Mouse (Mus musculus): Measurements from ENCODE around the gene Nfkbib. TPM values are rescaled to one million over a fixed set of nuclear protein-coding genes. Genes with fewer than 3 reads are reported as not detected.

Nfkbib gene
- polyA plus RNA-seq, 1 experiment from 2014 or later: 50.7 TPM

DNA sequence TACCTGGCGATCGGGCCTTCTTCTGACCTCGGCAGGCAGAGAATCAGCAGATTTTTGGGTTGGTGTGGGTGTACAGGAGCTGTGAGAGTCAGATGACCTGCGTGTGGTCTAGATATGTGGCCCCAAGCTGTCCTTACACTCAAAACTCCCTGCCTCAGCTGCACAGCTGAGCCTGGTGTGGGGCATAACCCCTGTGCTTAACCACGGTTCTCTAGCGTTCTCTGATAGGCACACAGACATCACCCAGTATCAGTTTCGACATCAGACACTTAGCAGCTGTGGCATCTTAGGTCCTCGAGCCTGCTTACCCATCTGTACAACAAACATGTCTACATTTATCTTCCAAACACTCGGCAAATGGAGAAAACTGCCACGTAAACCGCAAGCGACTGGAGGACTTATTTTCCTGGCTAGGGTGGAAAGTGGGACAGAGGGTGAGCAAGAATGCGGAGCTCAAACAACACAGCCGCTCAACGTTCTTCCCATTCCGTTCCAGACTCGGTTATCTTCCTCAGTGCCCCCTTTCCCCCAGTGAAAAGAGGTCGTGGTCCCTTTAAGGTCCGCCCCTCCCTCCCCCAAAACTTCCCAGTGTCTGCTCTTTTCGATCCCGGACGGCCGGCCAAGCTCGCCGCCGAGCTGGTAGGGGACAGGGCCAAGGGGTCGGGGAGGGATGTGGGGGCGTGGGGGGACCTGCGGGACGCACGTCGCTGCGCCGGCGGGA, 41.1 kb upstream of the Nfkbib start, which contains the start of gene Hnrnpl:
TSS of gene Hnrnpl (plus strand) at position 321 of the 721 bp plus-strand sequence.
- no peaks in the 10 kb centered on the region for H3K27me3 ChIP-seq (ENCODE audit: insufficient read depth, poor library complexity, severe bottlenecking)
- H3K36me3 ChIP-seq: peaks cover 16% of the 10 kb centered on the region
- peak within 1 kb of the TSS; percentile 96 for H3K4me3 ChIP-seq
- peak; percentile 86 for DNase-seq (ENCODE audit: low spot score)
- H3K9me3 ChIP-seq: no peaks in the 10 kb centered on the region
- 3% methylated on average over 35 of the region's 35 CpGs for WGBS
- peaks cover 35% of the 10 kb centered on the region for H3K4me1 ChIP-seq
- peak within 1 kb of the TSS; percentile 100 for H3K27ac ChIP-seq

DNA sequence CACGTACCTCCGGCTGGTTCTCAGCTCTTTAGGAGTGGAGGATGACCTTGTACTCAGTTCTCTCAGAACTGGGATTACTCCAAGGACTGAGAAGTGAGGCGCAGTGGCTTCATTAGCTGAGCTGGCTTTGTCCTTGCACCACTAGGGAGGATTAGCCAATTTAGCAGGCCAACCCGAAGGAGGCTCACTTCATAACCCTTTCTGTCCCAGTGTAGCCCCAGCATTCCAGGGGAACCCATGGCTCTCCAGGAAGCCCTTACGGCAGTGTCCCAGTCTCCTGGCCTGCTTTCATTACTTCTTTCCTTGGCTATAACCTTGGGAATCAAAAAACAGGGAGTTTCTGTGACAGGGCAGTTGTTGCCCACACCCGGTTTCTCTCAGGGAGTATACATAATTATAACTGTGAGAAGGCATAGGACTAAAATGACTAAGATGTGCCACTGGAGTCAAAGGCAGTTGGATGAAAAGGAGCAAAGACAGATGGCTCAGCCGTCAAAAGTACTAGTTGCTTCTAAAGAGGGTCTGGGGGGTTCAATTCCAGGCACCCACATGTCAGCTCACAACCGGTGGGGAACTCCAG, 40.4 kb upstream of the Nfkbib start:
- H3K27me3 ChIP-seq (ENCODE audit: insufficient read depth, poor library complexity, severe bottlenecking): no peaks in the 10 kb centered on the region
- H3K36me3 ChIP-seq: peaks cover 9% of the 10 kb centered on the region
- 44% methylated on average over 6 of the region's 8 CpGs for WGBS
- H3K4me3 ChIP-seq: peak overlapping the region; percentile 96
- H3K9me3 ChIP-seq: no peaks in the 10 kb centered on the region
- no peak for DNase-seq (ENCODE audit: low spot score)
- peak overlapping the region; percentile 100 for H3K27ac ChIP-seq
- peaks cover 35% of the 10 kb centered on the region for H3K4me1 ChIP-seq

DNA sequence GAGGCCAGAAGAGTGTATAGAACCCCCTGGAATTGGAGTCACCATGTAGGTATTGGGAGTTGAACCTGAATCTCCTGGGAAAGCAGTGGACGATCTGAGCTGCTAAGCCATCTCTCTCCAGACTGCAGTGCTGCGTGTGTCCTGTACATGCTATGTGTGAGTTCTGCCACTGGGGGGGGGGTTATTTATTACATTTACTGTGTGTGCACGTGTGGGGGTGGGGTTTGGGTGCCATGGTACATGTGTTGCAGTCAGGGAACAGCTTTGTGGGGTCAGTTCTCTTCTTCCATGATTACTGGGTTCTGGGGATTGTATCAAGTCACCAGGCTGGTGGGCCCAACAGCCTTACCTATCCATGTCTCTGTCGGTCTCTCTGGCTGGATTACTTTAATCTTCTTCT, 39.6 kb upstream of the Nfkbib start:
- no peaks in the 10 kb centered on the region for H3K27me3 ChIP-seq (ENCODE audit: insufficient read depth, poor library complexity, severe bottlenecking)
- WGBS: 87% methylated on average over 4 of the region's 4 CpGs
- peaks cover 35% of the 10 kb centered on the region for H3K4me1 ChIP-seq
- H3K36me3 ChIP-seq: peaks cover under 1% of the 10 kb centered on the region
- no peak overlapping the region for H3K4me3 ChIP-seq
- DNase-seq (ENCODE audit: low spot score): no peak
- no peak overlapping the region for H3K27ac ChIP-seq
- no peaks in the 10 kb centered on the region for H3K9me3 ChIP-seq

DNA sequence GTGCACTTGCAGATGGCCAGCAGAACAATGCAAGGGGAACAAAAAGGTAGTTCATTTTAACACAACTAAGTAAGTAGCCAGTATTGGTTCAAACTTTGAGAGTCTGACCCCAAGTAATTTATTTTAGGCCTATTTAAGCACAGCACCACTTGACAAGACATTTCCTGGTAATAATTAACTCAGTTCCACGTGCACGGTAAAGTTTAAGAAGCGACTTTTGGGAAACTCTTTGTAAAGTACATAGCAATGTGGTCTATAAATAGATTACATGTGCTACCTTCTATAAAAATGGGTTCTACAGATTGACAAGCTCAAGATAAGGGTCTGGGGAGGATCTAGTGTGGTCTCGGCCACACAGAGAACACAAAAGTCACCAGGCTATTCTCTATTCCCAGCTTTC, 36.4 kb upstream of the Nfkbib start:
- no peaks in the 10 kb centered on the region for H3K9me3 ChIP-seq
- no peak for DNase-seq (ENCODE audit: low spot score)
- H3K27ac ChIP-seq: peak overlapping the region; percentile 93
- 53% methylated on average over 4 of the region's 4 CpGs for WGBS
- no peaks in the 10 kb centered on the region for H3K36me3 ChIP-seq
- peaks cover 39% of the 10 kb centered on the region for H3K4me1 ChIP-seq
- no peak overlapping the region; the same call in 1 of the 2 replicates for H3K4me3 ChIP-seq
- H3K27me3 ChIP-seq (ENCODE audit: insufficient read depth, poor library complexity, severe bottlenecking): no peaks in the 10 kb centered on the region

DNA sequence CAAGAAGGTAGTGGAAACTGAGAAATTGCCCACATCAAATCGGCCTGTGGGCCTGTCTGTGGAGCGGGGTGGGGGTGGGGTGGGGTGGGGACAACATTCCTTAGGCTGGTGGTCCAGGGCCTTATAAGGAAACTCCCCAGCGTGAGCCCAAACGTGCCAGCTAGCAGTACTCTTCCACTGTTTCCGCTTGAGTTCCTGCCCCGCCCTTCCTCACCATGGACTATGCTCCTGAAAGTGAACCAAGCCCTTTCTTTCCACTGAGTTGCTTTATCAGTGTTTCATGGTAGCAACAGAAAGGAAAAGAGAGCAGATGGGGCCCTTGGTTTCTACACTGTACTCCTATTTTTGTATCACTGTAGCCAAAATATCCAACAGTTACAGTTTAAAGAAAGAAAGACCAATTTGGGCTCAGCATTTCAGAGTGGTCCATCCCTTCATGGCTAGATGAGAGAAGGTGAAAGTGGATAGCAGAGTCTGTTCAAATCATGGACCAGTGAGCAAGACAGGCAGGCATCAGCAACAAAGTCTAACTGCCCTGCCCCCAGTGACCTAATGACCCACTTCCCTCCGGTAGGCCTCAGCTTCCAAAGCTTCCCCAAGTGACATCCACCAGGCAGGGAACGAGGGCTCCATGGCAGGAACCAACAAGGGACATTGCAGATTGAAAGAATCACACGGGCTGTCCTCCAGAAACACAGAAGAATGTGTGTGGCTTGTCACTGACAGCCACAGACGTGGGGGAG, 35.7 kb upstream of the Nfkbib start:
- H3K27ac ChIP-seq: peak overlapping the region; percentile 93
- H3K4me1 ChIP-seq: peaks cover 36% of the 10 kb centered on the region
- DNase-seq (ENCODE audit: low spot score): peak; percentile 90
- no peaks in the 10 kb centered on the region for H3K27me3 ChIP-seq (ENCODE audit: insufficient read depth, poor library complexity, severe bottlenecking)
- H3K36me3 ChIP-seq: no peaks in the 10 kb centered on the region
- H3K9me3 ChIP-seq: no peaks in the 10 kb centered on the region
- H3K4me3 ChIP-seq: peak overlapping the region; percentile 39
- 11% methylated on average over 10 of the region's 10 CpGs for WGBS

DNA sequence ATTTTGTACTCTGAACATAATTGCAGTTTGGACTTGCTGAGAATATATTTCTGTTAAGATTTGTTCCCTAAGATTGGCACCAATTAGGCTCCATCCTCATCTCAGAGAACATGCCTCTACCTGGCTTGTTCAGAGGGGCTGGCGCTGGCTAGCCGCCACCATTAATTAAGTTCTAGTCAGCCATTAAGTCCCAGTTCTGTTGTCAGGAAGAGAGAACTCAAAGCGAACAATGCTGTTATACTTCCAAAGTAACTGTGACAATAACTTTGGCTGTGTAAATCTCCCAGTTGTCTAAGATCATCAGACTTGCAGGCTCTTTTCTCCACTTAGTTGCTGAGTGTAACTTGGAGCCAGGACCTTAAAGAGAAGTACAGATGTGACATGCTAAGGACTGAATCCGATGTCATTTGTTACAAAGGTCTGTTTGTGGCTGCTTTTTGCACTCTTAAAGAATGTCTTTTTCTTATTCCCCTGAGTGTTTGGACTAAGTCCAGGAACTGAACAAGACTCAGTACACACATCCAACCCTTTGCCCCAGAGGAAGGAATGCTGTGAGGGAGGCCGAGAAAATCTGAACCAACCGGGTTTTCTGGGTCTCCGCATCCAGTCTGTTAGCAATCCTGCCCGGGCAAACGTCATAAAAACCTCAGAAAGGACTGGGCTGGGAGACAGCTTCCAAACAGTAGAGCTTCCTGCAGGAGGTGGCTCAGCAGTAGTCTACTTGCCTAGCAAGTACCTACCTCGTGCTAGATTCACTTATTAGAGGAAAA, 34.8 kb upstream of the Nfkbib start:
- peak overlapping the region; percentile 39 for H3K4me3 ChIP-seq
- no peak for DNase-seq (ENCODE audit: low spot score)

DNA sequence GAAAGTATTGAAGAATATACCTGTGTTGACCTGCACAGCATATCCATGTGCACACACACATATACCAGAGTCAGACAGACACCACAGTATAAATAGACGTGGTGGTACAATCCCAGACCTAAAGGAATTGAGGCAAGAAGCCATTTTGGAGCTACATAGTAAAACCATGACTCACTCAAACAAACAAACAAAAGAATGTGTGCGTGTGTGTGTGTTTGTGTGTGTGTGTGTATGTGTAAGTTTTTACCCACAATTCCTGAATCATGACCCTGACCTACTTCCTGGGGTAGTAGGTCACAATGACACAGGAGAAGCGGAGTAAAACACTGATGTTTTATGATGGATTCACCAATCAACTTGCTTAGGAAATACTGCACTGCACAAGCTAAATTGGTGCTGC, 34.1 kb upstream of the Nfkbib start:
- no peaks in the 10 kb centered on the region for H3K9me3 ChIP-seq
- peak overlapping the region; percentile 93 for H3K27ac ChIP-seq
- no peak for DNase-seq (ENCODE audit: low spot score)
- no peaks in the 10 kb centered on the region for H3K36me3 ChIP-seq
- 71% methylated on average over 3 of the region's 3 CpGs for WGBS
- no peaks in the 10 kb centered on the region for H3K27me3 ChIP-seq (ENCODE audit: insufficient read depth, poor library complexity, severe bottlenecking)
- H3K4me1 ChIP-seq: peaks cover 38% of the 10 kb centered on the region
- no peak overlapping the region for H3K4me3 ChIP-seq

More for the DNA sequence above, 34.8 kb upstream of the Nfkbib start:
- Histone ChIP-seq H3K27ac (peak overlapping the region; percentile 93), H3K36me3 (no peaks in the 10 kb centered on the region), H3K9me3 (no peaks in the 10 kb centered on the region), H3K4me1 (peaks cover 32% of the 10 kb centered on the region), H3K27me3 (ENCODE audit: insufficient read depth, poor library complexity, severe bottlenecking) (no peaks in the 10 kb centered on the region)
- 36% methylated on average over 10 of the region's 10 CpGs for WGBS

DNA sequence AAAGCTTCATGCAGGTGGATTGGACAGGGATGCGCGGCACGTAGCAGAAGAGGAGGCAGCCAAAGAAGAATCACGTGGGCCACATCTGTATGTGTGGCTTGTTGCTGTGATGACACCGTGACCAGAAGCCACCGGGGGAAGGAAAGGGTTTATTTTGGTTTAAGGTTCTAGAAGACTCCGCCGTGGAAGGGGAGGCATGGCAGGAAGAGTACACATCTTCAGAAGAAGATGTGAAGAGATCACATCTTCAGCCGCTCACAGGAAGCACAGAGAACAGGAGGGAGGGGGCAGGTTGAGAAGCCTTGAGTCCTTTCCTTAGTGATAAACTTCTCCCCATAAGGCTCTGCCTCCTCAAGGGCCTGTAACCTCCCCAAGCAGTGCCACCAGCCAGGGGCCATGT, 32.7 kb upstream of the Nfkbib start:
- H3K4me1 ChIP-seq: peaks cover 51% of the 10 kb centered on the region
- no peaks in the 10 kb centered on the region for H3K27me3 ChIP-seq (ENCODE audit: insufficient read depth, poor library complexity, severe bottlenecking)
- no peak overlapping the region for H3K4me3 ChIP-seq
- WGBS: 88% methylated on average over 9 of the region's 9 CpGs
- no peaks in the 10 kb centered on the region for H3K36me3 ChIP-seq
- DNase-seq (ENCODE audit: low spot score): no peak
- no peaks in the 10 kb centered on the region for H3K9me3 ChIP-seq
- no peak overlapping the region for H3K27ac ChIP-seq

DNA sequence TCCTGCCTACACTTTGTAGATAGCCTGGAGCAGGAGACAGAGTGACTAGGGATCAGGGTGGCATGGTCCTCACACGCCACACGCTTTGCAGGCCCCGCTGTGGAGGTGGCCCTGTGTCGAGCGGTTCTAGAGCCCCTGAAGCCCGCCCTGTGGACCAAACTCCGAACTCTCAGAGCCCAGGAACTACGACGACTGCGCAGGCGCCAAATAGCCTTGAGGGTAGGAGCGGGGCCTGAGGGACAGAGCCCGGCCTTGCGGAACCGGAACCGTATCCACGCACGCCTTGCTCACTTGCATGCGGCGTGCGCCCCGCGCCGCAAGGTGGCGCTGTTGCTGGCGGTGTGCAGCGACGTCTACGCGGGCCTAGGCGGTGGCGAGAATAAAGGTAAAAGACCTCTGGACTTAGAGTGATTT, 29.3 kb upstream of the Nfkbib start:
- DNase-seq (ENCODE audit: low spot score): peak; percentile 88
- H3K4me3 ChIP-seq: peak overlapping the region; percentile 48
- H3K9me3 ChIP-seq: no peaks in the 10 kb centered on the region
- 13% methylated on average over 32 of the region's 32 CpGs for WGBS
- H3K4me1 ChIP-seq: peaks cover 24% of the 10 kb centered on the region
- peak overlapping the region; percentile 88 for H3K27ac ChIP-seq
- H3K36me3 ChIP-seq: no peaks in the 10 kb centered on the region
- no peaks in the 10 kb centered on the region for H3K27me3 ChIP-seq (ENCODE audit: insufficient read depth, poor library complexity, severe bottlenecking)

DNA sequence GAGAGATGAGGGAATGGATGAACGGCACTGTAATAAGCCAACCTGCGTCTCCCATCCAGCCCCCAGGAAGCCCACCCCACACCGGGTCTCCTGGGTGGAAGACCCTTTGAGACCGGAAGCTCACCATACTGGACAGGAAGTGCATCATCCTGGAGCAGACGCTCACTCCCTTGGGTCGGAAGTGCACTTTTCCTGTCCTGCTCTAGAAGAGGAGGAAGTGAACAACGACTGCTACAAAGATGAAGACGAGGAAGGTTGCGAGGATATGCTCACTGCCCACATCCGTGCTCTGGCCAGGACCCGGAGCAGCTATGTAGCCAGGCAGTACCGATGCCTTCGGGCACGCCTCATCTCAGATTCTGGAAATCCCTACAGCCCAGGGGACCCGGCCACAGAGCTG, 28.5 kb upstream of the Nfkbib start:
- Histone ChIP-seq H3K4me1 (peaks cover 24% of the 10 kb centered on the region), H3K27me3 (ENCODE audit: insufficient read depth, poor library complexity, severe bottlenecking) (no peaks in the 10 kb centered on the region), H3K9me3 (no peaks in the 10 kb centered on the region), H3K4me3 (peak overlapping the region; percentile 48), H3K36me3 (no peaks in the 10 kb centered on the region), H3K27ac (peak overlapping the region; percentile 88; the same call in 1 of the 2 replicates)
- 59% methylated on average over 15 of the region's 15 CpGs for WGBS
- no peak for DNase-seq (ENCODE audit: low spot score)

DNA sequence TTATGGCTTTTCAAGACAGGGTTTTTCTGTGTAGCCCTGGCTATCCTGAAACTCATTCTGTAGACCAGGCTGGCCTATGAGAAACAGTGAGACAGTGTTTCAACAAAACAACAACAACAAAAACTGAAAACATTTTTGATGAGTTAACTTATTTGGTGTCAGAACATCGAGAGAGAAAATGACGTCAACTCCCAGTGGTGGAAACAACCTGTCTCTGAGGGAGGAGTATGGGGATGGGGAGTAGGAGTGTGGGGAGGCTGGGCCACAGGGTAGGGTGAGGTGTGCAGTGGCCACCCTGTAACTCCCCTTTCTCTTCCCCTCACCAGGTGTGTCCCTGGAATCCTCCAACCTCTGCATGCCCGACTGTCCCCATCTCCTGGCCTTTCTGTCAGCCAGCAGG, 27.2 kb upstream of the Nfkbib start:
- DNase-seq (ENCODE audit: low spot score): no peak
- Histone ChIP-seq H3K4me3 (no peak overlapping the region), H3K4me1 (peaks cover 33% of the 10 kb centered on the region), H3K36me3 (no peaks in the 10 kb centered on the region), H3K27ac (0 out of 2 replicates have a peak overlapping the region, but pooled peaks have one; percentile 16), H3K9me3 (no peaks in the 10 kb centered on the region), H3K27me3 (ENCODE audit: insufficient read depth, poor library complexity, severe bottlenecking) (no peaks in the 10 kb centered on the region)
- 69% methylated on average over 3 of the region's 3 CpGs for WGBS

DNA sequence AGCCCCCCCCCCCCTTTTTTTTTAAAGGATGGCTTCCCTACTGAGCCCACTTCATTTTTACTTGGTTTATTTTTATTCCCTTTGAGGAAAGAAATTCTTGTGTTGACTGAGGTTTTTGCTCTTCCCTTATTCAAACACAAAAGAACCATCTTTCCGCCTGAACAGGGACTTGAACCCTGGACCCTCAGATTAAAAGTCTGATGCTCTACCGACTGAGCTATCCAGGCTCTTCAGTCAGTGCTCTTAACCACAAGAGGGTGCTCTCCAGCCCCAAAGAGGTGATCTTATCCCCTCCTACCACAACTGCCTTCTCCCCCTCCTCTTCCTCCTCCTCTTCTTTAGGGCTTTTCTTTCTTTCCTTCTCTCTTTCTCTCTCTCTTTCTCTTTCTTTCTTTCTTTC, 26.5 kb upstream of the Nfkbib start:
- Histone ChIP-seq H3K27me3 (ENCODE audit: insufficient read depth, poor library complexity, severe bottlenecking) (no peaks in the 10 kb centered on the region), H3K36me3 (no peaks in the 10 kb centered on the region), H3K27ac (no peak overlapping the region), H3K4me1 (peaks cover 38% of the 10 kb centered on the region), H3K4me3 (no peak overlapping the region), H3K9me3 (no peaks in the 10 kb centered on the region)
- no peak for DNase-seq (ENCODE audit: low spot score)
- 38% methylated on average over 2 of the region's 2 CpGs for whole genome bisulfite sequencing

All from heart, embryonic 10.5 days (tissue).